Mouse (Mus musculus) ovary, postnatal 36 days (tissue): Measurements from ENCODE around the gene Adgrv1.
A peak's percentile ranks its signal among the peaks of the same experiment; 100 is the strongest.

Source experiments
- DNase-seq: peaks from one replicate; pipeline ENCODE4 v3.0.0; 2022; ENCODE audit warnings: low spot score, mixed read lengths

Gene Adgrv1

GRCm38 (mm10) chr13:81136652-81137422, 496.1 kb downstream of the Adgrv1 start:
- DNase-seq = peak; percentile 21

GRCm38 (mm10) chr13:81135953-81136352, 497.0 kb downstream of the Adgrv1 start:
- DNase-seq = no peak

- no peak for DNase-seq
Measured at GRCm38 (mm10) chr13:81134412-81134811, 498.5 kb downstream of the Adgrv1 start.

- DNase-seq = no peak
Measured at GRCm38 (mm10) chr13:81133336-81133735, 499.6 kb downstream of the Adgrv1 start.

- no peak for DNase-seq
Measured at GRCm38 (mm10) chr13:81132691-81133090, 500.3 kb downstream of the Adgrv1 start.

- no peak for DNase-seq
Measured at GRCm38 (mm10) chr13:81131860-81132259, 501.1 kb downstream of the Adgrv1 start.

- DNase-seq = no peak
Measured at GRCm38 (mm10) chr13:81130742-81131524, 502.0 kb downstream of the Adgrv1 start.

GRCm38 (mm10) chr13:81125846-81126245, 507.1 kb downstream of the Adgrv1 start:
- DNase-seq = no peak

- no peak for DNase-seq
Measured at GRCm38 (mm10) chr13:81122238-81122637, 510.7 kb downstream of the Adgrv1 start.

- no peak for DNase-seq
Measured at GRCm38 (mm10) chr13:81110479-81110878, 522.5 kb downstream of the Adgrv1 start.

GRCm38 (mm10) chr13:81109676-81110075, 523.3 kb downstream of the Adgrv1 start:
- no peak for DNase-seq

- DNase-seq = no peak
Measured at GRCm38 (mm10) chr13:81108526-81109302, 524.2 kb downstream of the Adgrv1 start.

GRCm38 (mm10) chr13:81107436-81107835, 525.5 kb downstream of the Adgrv1 start:
- no peak for DNase-seq

GRCm38 (mm10) chr13:81103794-81104193, 529.2 kb downstream of the Adgrv1 start:
- DNase-seq = peak; percentile 41

- no peak for DNase-seq
Measured at GRCm38 (mm10) chr13:81096424-81096823, 536.5 kb downstream of the Adgrv1 start.

- no peak for DNase-seq
Measured at GRCm38 (mm10) chr13:81094513-81094912, 538.4 kb downstream of the Adgrv1 start.

GRCm38 (mm10) chr13:81090051-81090836, 542.7 kb downstream of the Adgrv1 start:
- DNase-seq = no peak

GRCm38 (mm10) chr13:81086969-81087682, 545.8 kb downstream of the Adgrv1 start:
- no peak for DNase-seq

- DNase-seq = no peak
Measured at GRCm38 (mm10) chr13:81072214-81072613, 560.7 kb downstream of the Adgrv1 start.

- no peak for DNase-seq
Measured at GRCm38 (mm10) chr13:81051448-81051847, 581.5 kb downstream of the Adgrv1 start.

- DNase-seq = no peak
Measured at GRCm38 (mm10) chr13:81050911-81051310, 582.0 kb downstream of the Adgrv1 start.
